Mouse (Mus musculus) urinary bladder, postnatal 4 days (tissue): ENCODE measurements around the gene Zcwpw1.
"Not testable (repeated sequence)": the region's sequence is repeated elsewhere in the genome, so short reads cannot be mapped to it uniquely, and the experiment has no call there.

Experiments used
- DNase-seq, 2 experiments: peaks; one replicate each; pipeline ENCODE4 v3.0.0; 2021 to 2022; ENCODE audit warnings: low spot score in 2 of 2

Gene Zcwpw1

GRCm38 (mm10) chr5:137787151-137787928 is at the start of gene Zcwpw1, which contains the start of gene Mepce:
Zcwpw1 (plus strand) TSS chr5:137787798.
Mepce (minus strand) TSS chr5:137787655.
- DNase-seq, result peak; percentile 95 to 96

- no peak for DNase-seq
Measured at GRCm38 (mm10) chr5:137738516-137738915, 49.1 kb upstream of the Zcwpw1 start.

- no peak for DNase-seq
Measured at GRCm38 (mm10) chr5:137739471-137739870, 48.1 kb upstream of the Zcwpw1 start.

GRCm38 (mm10) chr5:137740506-137740905 is 47.1 kb upstream of the Zcwpw1 start:
- DNase-seq, result no peak

GRCm38 (mm10) chr5:137741023-137741931 is 46.3 kb upstream of the Zcwpw1 start, which contains the start of gene Nyap1:
Nyap1 (minus strand) TSS chr5:137741607.
- peak; percentile 74 to 76 for DNase-seq

- DNase-seq, result no peak
Measured at GRCm38 (mm10) chr5:137742048-137742447, 45.5 kb upstream of the Zcwpw1 start.

GRCm38 (mm10) chr5:137742836-137743235 is 44.8 kb upstream of the Zcwpw1 start:
- DNase-seq, result no peak

- DNase-seq, result no peak
Measured at GRCm38 (mm10) chr5:137744197-137744596, 43.4 kb upstream of the Zcwpw1 start.

GRCm38 (mm10) chr5:137745214-137746171 is 42.1 kb upstream of the Zcwpw1 start, which contains the start of gene Tsc22d4:
Tsc22d4 (plus strand) TSS chr5:137745730.
- DNase-seq, result peak; percentile 93 to 96

- peak; percentile 70 to 79 for DNase-seq
Measured at GRCm38 (mm10) chr5:137746282-137746850, 41.2 kb upstream of the Zcwpw1 start.

- peak in 1 of 2 experiments; percentile 30 for DNase-seq
Measured at GRCm38 (mm10) chr5:137746851-137747325, 40.7 kb upstream of the Zcwpw1 start.

- peak in 1 of 2 experiments; percentile 51 for DNase-seq
Measured at GRCm38 (mm10) chr5:137747326-137747961, 40.2 kb upstream of the Zcwpw1 start.

GRCm38 (mm10) chr5:137748130-137748770 is 39.3 kb upstream of the Zcwpw1 start:
- no peak for DNase-seq

- DNase-seq, result no peak
Measured at GRCm38 (mm10) chr5:137749196-137749836, 38.3 kb upstream of the Zcwpw1 start.

- not testable (repeated sequence) for DNase-seq
Measured at GRCm38 (mm10) chr5:137750212-137750611, 37.4 kb upstream of the Zcwpw1 start.

GRCm38 (mm10) chr5:137751221-137751887 is 36.2 kb upstream of the Zcwpw1 start:
- DNase-seq, result no peak

GRCm38 (mm10) chr5:137751988-137752387 is 35.6 kb upstream of the Zcwpw1 start:
- no peak for DNase-seq

GRCm38 (mm10) chr5:137753111-137753832 is 34.3 kb upstream of the Zcwpw1 start:
- no peak for DNase-seq
